Mouse (Mus musculus) cortical plate, adult 2 months (tissue): ENCODE results near the gene Ifitm1.

Source experiments
- CTCF ChIP-seq: fragments of 200-500 bp; IDR thresholded peaks from 2 replicates; pipeline ENCODE4 v1.5.1; 2011; ENCODE audit warnings: mild to moderate bottlenecking, control low read depth, low read length; ENCODE audit not compliant: insufficient read depth; ENCODE audit errors: extremely low read depth
- POLR2A ChIP-seq: fragments of 200-500 bp; IDR thresholded peaks from 2 replicates; pipeline ENCODE4 v1.6.1; 2011; ENCODE audit warnings: mild to moderate bottlenecking, low read length, control low read depth; ENCODE audit not compliant: insufficient read depth; ENCODE audit errors: extremely low read depth

DNA sequence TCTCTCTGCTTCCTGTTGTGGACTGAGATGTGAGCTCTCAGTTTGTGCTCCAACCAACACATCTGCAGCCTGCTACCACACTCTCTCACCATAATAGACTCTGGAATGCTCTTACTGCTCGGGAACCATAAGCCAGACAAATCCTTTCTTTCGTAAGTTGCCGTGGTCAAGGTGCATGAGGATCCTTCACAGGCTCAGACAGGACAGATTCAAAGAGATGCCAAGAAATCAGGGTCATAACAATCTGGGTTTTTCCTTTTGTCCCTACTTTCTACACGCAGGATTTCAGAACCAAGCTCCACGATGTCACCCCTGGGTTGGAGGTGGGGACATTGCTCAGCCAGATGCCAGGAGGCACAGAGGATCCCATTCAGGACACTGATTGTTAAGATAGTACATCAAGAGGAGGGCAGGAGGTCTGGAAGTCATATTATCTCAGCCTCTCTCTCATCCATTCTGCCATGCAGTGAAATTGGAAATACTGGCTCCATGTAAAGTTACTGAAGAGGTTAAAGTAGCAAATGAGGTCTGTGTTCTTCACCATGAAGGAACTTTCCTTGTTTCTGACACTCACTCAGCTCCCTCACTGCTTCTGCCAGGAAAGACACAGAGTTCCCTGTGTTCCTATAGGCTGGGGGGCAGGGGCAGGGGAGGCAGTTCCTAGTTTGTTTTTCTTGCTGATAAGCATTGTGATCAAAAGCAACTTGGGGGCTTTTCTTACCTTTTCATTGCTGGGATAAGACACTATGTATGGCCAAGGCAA, 36.4 kb downstream of the Ifitm1 start:
- no peak for TF ChIP-seq CTCF
- TF ChIP-seq POLR2A: no peak
